Mouse (Mus musculus) hindbrain, embryonic 14.5 days (tissue): Measurements from ENCODE around the gene Mtx1. TPM values are rescaled to one million over a fixed set of nuclear protein-coding genes. Genes with fewer than 3 reads are reported as not detected.

Source experiments
- ATAC-seq: fragments of 200-750 bp; cut with Nextera tagmentation; 2 replicates; pipeline ENCODE4 v1.8.0; 2017; ENCODE audit warnings: moderate number of reproducible peaks, mild to moderate bottlenecking, moderate TSS enrichment, moderate library complexity; ENCODE audit not compliant: low FRiP score
- DNase-seq: peaks from one replicate; pipeline ENCODE4 v3.0.0-alpha.2; 2015; ENCODE audit warnings: low spot score
- H3K27ac ChIP-seq: fragments of 300-500 bp; sonication (generic); 2 replicates; pipeline ENCODE4 v1.5.1; 2014; ENCODE audit warnings: mild to moderate bottlenecking, moderate library complexity
- H3K27me3 ChIP-seq: fragments of 300-500 bp; sonication (generic); 2 replicates; pipeline ENCODE4 v1.6.1; 2014; ENCODE audit warnings: mild to moderate bottlenecking, low read length, mixed read lengths; ENCODE audit not compliant: control insufficient read depth, insufficient read depth
- H3K36me3 ChIP-seq: fragments of 300-500 bp; sonication (generic); replicated peaks from 2 replicates; pipeline ENCODE4 v1.6.1; 2014; ENCODE audit not compliant: control insufficient read depth, insufficient read depth
- H3K4me1 ChIP-seq: fragments of 300-500 bp; sonication (generic); replicated peaks from 2 replicates; pipeline ENCODE4 v1.6.1; 2014; ENCODE audit warnings: antibody characterized with exemption, low read length, mixed read lengths; ENCODE audit not compliant: control insufficient read depth, insufficient read depth
- H3K4me2 ChIP-seq: fragments of 300-500 bp; sonication (generic); replicated peaks from 2 replicates; pipeline ENCODE4 v1.6.1; 2014; ENCODE audit warnings: mild to moderate bottlenecking, moderate library complexity
- H3K4me3 ChIP-seq: fragments of 300-500 bp; sonication (generic); replicated peaks from 2 replicates; pipeline ENCODE4 v1.5.1; 2014; ENCODE audit warnings: mild to moderate bottlenecking, low read length
- H3K9ac ChIP-seq: fragments of 300-500 bp; sonication (generic); 2 replicates; pipeline ENCODE4 v1.6.1; 2014
- H3K9me3 ChIP-seq: fragments of 300-500 bp; sonication (generic); 2 replicates; pipeline ENCODE4 v1.6.1; 2016; ENCODE audit warnings: low read length; ENCODE audit not compliant: control insufficient read depth
- WGBS: fragments of 180-500 bp; shearing (Covaris S2); extraction: QIAGEN DNeasy Blood & Tissue Kit; methylation state at CpG from one replicate; pipeline ENCODE4 v1.1.7; 2014; 5-methylcytosine and 5-hydroxymethylcytosine counted together
- microRNA counts: library from miRNA; unstranded; fragments of <30 nt; microRNA quantifications from one replicate; lab custom pipeline; 2016
- microRNA-seq: library from miRNA; unstranded; fragments of <30 nt; microRNA quantifications from one replicate; pipeline ENCODE4, GENCODE M21; 2016
- polyA plus RNA-seq: library from polyadenylated mRNA; unstranded; fragments of >200 nt; fragmentation: Nextera tagmentation; extraction: Ambion mirVana; gene quantifications from 2 replicates; pipeline ENCODE4 v1.2.1, GENCODE M21; 2014

Mtx1 gene
- polyA plus RNA-seq, 1 experiment from 2014 or later: 144 TPM

GRCm38 (mm10) chr3:89159616-89160344 lies 67.1 kb downstream of the Mtx1 start, which contains the start of gene Hcn3:
TSS of gene Hcn3 (minus strand) at chr3:89160196.
- ATAC-seq (peak; percentile 84), DNase-seq (peak; percentile 77)
- under 1% methylated on average over 58 of the region's 66 CpGs for WGBS
- Histone ChIP-seq H3K9me3 (no peaks in the 10 kb centered on the region), H3K4me1 (peaks cover 29% of the 10 kb centered on the region; the same call in 1 of the 2 replicates), H3K27me3 (no peaks in the 10 kb centered on the region), H3K27ac (peak within 1 kb of the TSS; percentile 72; the same call in 1 of the 2 replicates), H3K4me2 (peak within 1 kb of the TSS; percentile 93), H3K9ac (peak within 1 kb of the TSS; percentile 86), H3K36me3 (peaks cover 3% of the 10 kb centered on the region; the same call in 1 of the 2 replicates), H3K4me3 (peak within 1 kb of the TSS; percentile 93)

- ATAC-seq: 0 out of 2 replicates have a peak, but pooled peaks have one; percentile 21
- H3K27ac ChIP-seq: peak overlapping the region; percentile 72; the same call in 1 of the 2 replicates
- WGBS: 1% methylated on average over 13 of the region's 13 CpGs
- H3K4me1 ChIP-seq: peaks cover 28% of the 10 kb centered on the region; the same call in 1 of the 2 replicates
- H3K4me3 ChIP-seq: peak overlapping the region; percentile 93
- H3K27me3 ChIP-seq: no peaks in the 10 kb centered on the region
- peak overlapping the region; percentile 86 for H3K9ac ChIP-seq
- peaks cover 3% of the 10 kb centered on the region; the same call in 1 of the 2 replicates for H3K36me3 ChIP-seq
- no peaks in the 10 kb centered on the region for H3K9me3 ChIP-seq
- peak; percentile 27 for DNase-seq
- peak overlapping the region; percentile 93 for H3K4me2 ChIP-seq
These were observed 67.7 kb downstream of the Mtx1 start for GRCm38 (mm10) chr3:89159211-89159610.

MicroRNA genes within 50 kb of the gene (microRNA counts, 519-probe panel; counts per million panel counts)
- 4,891 counts per million, percentile 51 among the panel's probes with 10 or more counts for microRNA mmu-miR-92b (lab: Ali Mortazavi, UCI)

Small RNA genes lying within 50 kb of the gene (microRNA-seq; reads per million reads assigned to microRNA genes)
- 2,494 reads per million, percentile 85 among the genes with 10 or more reads in this experiment for gene Mir92b

Other genes starting within 250 kb of the Mtx1 start
- gene Rusc1, start 133.8 kb downstream of the Mtx1 start, polyA plus RNA-seq: 95.7 and 117 TPM in 2 replicates
- not detected in 2 replicates for gene Gm43738, start 126.0 kb downstream of the Mtx1 start, polyA plus RNA-seq
- 416 and 468 TPM in 2 replicates for gene Fdps, start 125.1 kb downstream of the Mtx1 start, polyA plus RNA-seq
- gene Pklr, start 90.9 kb downstream of the Mtx1 start, polyA plus RNA-seq: 0.11 TPM in 1 of 2 replicates, not detected in the other
- 29.9 and 36.8 TPM in 2 replicates for gene Hcn3, start 66.9 kb downstream of the Mtx1 start, polyA plus RNA-seq
- gene Clk2, start 62.3 kb downstream of the Mtx1 start, polyA plus RNA-seq: 19.0 and 19.2 TPM in 2 replicates
- 128 and 134 TPM in 2 replicates for gene Scamp3, start 49.6 kb downstream of the Mtx1 start, polyA plus RNA-seq
- gene Fam189b, start 43.9 kb downstream of the Mtx1 start, polyA plus RNA-seq: 32.9 and 33.3 TPM in 2 replicates
- gene Gba, start 24.2 kb downstream of the Mtx1 start, polyA plus RNA-seq: 45.7 and 48.8 TPM in 2 replicates
- gene Thbs3, start 11.9 kb downstream of the Mtx1 start, polyA plus RNA-seq: 29.0 and 31.0 TPM in 2 replicates
- 0.47 and 0.52 TPM in 2 replicates for gene Muc1, start 2.0 kb upstream of the Mtx1 start, polyA plus RNA-seq
- gene Krtcap2, start 18.9 kb upstream of the Mtx1 start, polyA plus RNA-seq: 209 and 224 TPM in 2 replicates
- gene Trim46, start 19.2 kb upstream of the Mtx1 start, polyA plus RNA-seq: 65.8 and 66.5 TPM in 2 replicates
- gene Dpm3, start 32.3 kb upstream of the Mtx1 start, polyA plus RNA-seq: 80.7 and 94.4 TPM in 2 replicates
- 36.0 and 38.8 TPM in 2 replicates for gene Slc50a1, start 43.5 kb upstream of the Mtx1 start, polyA plus RNA-seq
- 9.4 and 10.8 TPM in 2 replicates for gene Efna1, start 54.1 kb upstream of the Mtx1 start, polyA plus RNA-seq
- gene Efna3, start 95.9 kb upstream of the Mtx1 start, polyA plus RNA-seq: 62.5 and 70.3 TPM in 2 replicates
- gene Efna4, start 110.9 kb upstream of the Mtx1 start, polyA plus RNA-seq: 4.4 and 4.9 TPM in 2 replicates
- gene Adam15, start 122.9 kb upstream of the Mtx1 start, polyA plus RNA-seq: 40.8 and 44.0 TPM in 2 replicates
- 0.12 and 0.21 TPM in 2 replicates for gene Dcst2, start 134.9 kb upstream of the Mtx1 start, polyA plus RNA-seq
- gene Dcst1, start 138.2 kb upstream of the Mtx1 start, polyA plus RNA-seq: 0.43 and 1.1 TPM in 2 replicates
- 0.46 and 1.1 TPM in 2 replicates for gene Zbtb7b, start 167.7 kb upstream of the Mtx1 start, polyA plus RNA-seq
- not detected in 2 replicates for gene Lenep, start 175.7 kb upstream of the Mtx1 start, polyA plus RNA-seq
- gene Flad1, start 184.8 kb upstream of the Mtx1 start, polyA plus RNA-seq: 30.8 and 33.4 TPM in 2 replicates
- gene Cks1b, start 191.3 kb upstream of the Mtx1 start, polyA plus RNA-seq: 94.0 and 99.4 TPM in 2 replicates
- 12.1 and 13.9 TPM in 2 replicates for gene Shc1, start 191.4 kb upstream of the Mtx1 start, polyA plus RNA-seq
- 47.1 and 50.6 TPM in 2 replicates for gene Pygo2, start 203.1 kb upstream of the Mtx1 start, polyA plus RNA-seq
- gene Pbxip1, start 209.6 kb upstream of the Mtx1 start, polyA plus RNA-seq: 9.8 and 12.8 TPM in 2 replicates
- 117 and 121 TPM in 2 replicates for gene Pmvk, start 227.5 kb upstream of the Mtx1 start, polyA plus RNA-seq